Mouse (Mus musculus): ENCODE results near the gene Wnt11. TPM values are rescaled to one million over a fixed set of nuclear protein-coding genes. Genes with fewer than 3 reads are reported as not detected.

Gene Wnt11
- under 1 TPM; 0.56 to 0.93 TPM for total RNA-seq (2021)
- long read RNA-seq, experiment 1, partial matches to known transcripts = 0 of 2 reads
- long read RNA-seq, experiment 1, other reads (novel, unspliced or antisense) = 2 of 2 reads
- long read RNA-seq, experiment 2, partial matches to known transcripts = 0 of 2 reads
- long read RNA-seq, experiment 2, other reads (novel, unspliced or antisense) = 1 of 2 reads

- no peak for DNase-seq (ENCODE audit: low spot score in 2 of 2)
Observed at GRCm38 (mm10) chr7:98834711-98835321, at the start of gene Wnt11. TSS of gene Wnt11 (plus strand) at chr7:98835112.

- no peak for DNase-seq (ENCODE audit: low spot score in 2 of 2)
Observed at GRCm38 (mm10) chr7:98786792-98787612, 47.9 kb upstream of the Wnt11 start.

- DNase-seq (ENCODE audit: low spot score in 2 of 2) = no peak
Observed at GRCm38 (mm10) chr7:98788721-98789120, 46.2 kb upstream of the Wnt11 start.

GRCm38 (mm10) chr7:98789121-98789520 is 45.8 kb upstream of the Wnt11 start:
- DNase-seq (ENCODE audit: low spot score in 2 of 2) = no peak

GRCm38 (mm10) chr7:98791864-98792263 is 43.0 kb upstream of the Wnt11 start:
- no peak for DNase-seq (ENCODE audit: low spot score in 2 of 2)

GRCm38 (mm10) chr7:98793811-98794210 is 41.1 kb upstream of the Wnt11 start:
- DNase-seq (ENCODE audit: low spot score in 2 of 2) = no peak

GRCm38 (mm10) chr7:98794444-98794843 is 40.5 kb upstream of the Wnt11 start:
- DNase-seq (ENCODE audit: low spot score in 2 of 2) = no peak

GRCm38 (mm10) chr7:98795637-98796036 is 39.3 kb upstream of the Wnt11 start:
- DNase-seq (ENCODE audit: low spot score in 2 of 2) = no peak

- no peak for DNase-seq (ENCODE audit: low spot score in 2 of 2)
Observed at GRCm38 (mm10) chr7:98797347-98798133, 37.4 kb upstream of the Wnt11 start.

- DNase-seq (ENCODE audit: low spot score in 2 of 2) = no peak
Observed at GRCm38 (mm10) chr7:98798134-98798417, 36.8 kb upstream of the Wnt11 start.

GRCm38 (mm10) chr7:98800435-98800834 is 34.5 kb upstream of the Wnt11 start:
- DNase-seq (ENCODE audit: low spot score in 2 of 2) = peak; percentile 21 to 44

- DNase-seq (ENCODE audit: low spot score in 2 of 2) = no peak
Observed at GRCm38 (mm10) chr7:98801086-98801485, 33.8 kb upstream of the Wnt11 start.

GRCm38 (mm10) chr7:98803181-98803580 is 31.7 kb upstream of the Wnt11 start:
- no peak for DNase-seq (ENCODE audit: low spot score in 2 of 2)

- DNase-seq (ENCODE audit: low spot score in 2 of 2) = no peak
Observed at GRCm38 (mm10) chr7:98804841-98805772, 29.8 kb upstream of the Wnt11 start.

GRCm38 (mm10) chr7:98806961-98807360 is 28.0 kb upstream of the Wnt11 start:
- no peak for DNase-seq (ENCODE audit: low spot score in 2 of 2)

- no peak for DNase-seq (ENCODE audit: low spot score in 2 of 2)
Observed at GRCm38 (mm10) chr7:98809372-98809771, 25.5 kb upstream of the Wnt11 start.

- no peak for DNase-seq (ENCODE audit: low spot score in 2 of 2)
Observed at GRCm38 (mm10) chr7:98810619-98811018, 24.3 kb upstream of the Wnt11 start.

GRCm38 (mm10) chr7:98820501-98820900 is 14.4 kb upstream of the Wnt11 start:
- no peak for DNase-seq (ENCODE audit: low spot score in 2 of 2)

- DNase-seq (ENCODE audit: low spot score in 2 of 2) = no peak
Observed at GRCm38 (mm10) chr7:98822881-98823280, 12.0 kb upstream of the Wnt11 start.

Data from left cerebral cortex, adult 18-20 months (tissue).